Mouse (Mus musculus) heart, adult 2 months (tissue): ENCODE results near the gene Tango6. TPM values are rescaled to one million over a fixed set of nuclear protein-coding genes. Genes with fewer than 3 reads are reported as not detected.

Source experiments
- DNase-seq, 2 experiments: peaks; one replicate each; pipeline ENCODE4 v3.0.0; 2021
- H3K27ac ChIP-seq: fragments of 200-600 bp; 2 replicates; pipeline ENCODE4 v1.8.1; 2022
- H3K27me3 ChIP-seq: fragments of 200-500 bp; 2 replicates; pipeline ENCODE4 v1.6.1; 2012; ENCODE audit warnings: mild to moderate bottlenecking, low read length, inconsistent platforms, mixed read lengths; ENCODE audit not compliant: control insufficient read depth, insufficient read depth
- H3K36me3 ChIP-seq: fragments of 200-500 bp; 2 replicates; pipeline ENCODE4 v1.6.1; 2012; ENCODE audit warnings: low read length, inconsistent platforms; ENCODE audit not compliant: control insufficient read depth, insufficient read depth
- H3K4me1 ChIP-seq: fragments of 200-500 bp; 2 replicates; pipeline ENCODE4 v1.6.1; 2011; ENCODE audit warnings: low read length; ENCODE audit not compliant: control insufficient read depth, insufficient read depth
- H3K4me3 ChIP-seq: fragments of 200-600 bp; 2 replicates; pipeline ENCODE4 v1.8.1; 2022
- H3K79me2 ChIP-seq: fragments of 200-500 bp; replicated peaks from 2 replicates; pipeline ENCODE4 v1.6.1; 2012; ENCODE audit warnings: mild to moderate bottlenecking, inconsistent platforms, low read length, moderate library complexity, mixed read lengths; ENCODE audit not compliant: control insufficient read depth, insufficient read depth
- H3K9ac ChIP-seq: fragments of 200-500 bp; 2 replicates; pipeline ENCODE4 v1.6.1; 2012; ENCODE audit warnings: low read depth, mild to moderate bottlenecking, control low read depth, inconsistent platforms, low read length, mixed read lengths
- CTCF ChIP-seq: fragments of 200-600 bp; IDR thresholded peaks from 2 replicates; pipeline ENCODE4 v1.8.1; 2022; ENCODE audit warnings: antibody characterized with exemption, mild to moderate bottlenecking, moderate library complexity
- EP300 ChIP-seq: fragments of 200-500 bp; IDR thresholded peaks from 2 replicates; pipeline ENCODE4 v1.6.1; 2011; ENCODE audit warnings: low read depth, low read length, control low read depth; ENCODE audit not compliant: insufficient read depth
- POLR2A ChIP-seq: fragments of 200-500 bp; IDR thresholded peaks from 2 replicates; pipeline ENCODE4 v1.6.1; 2011; ENCODE audit warnings: mild to moderate bottlenecking, low read depth, low read length, control low read depth; ENCODE audit not compliant: insufficient read depth
- WGBS: fragments of 180-500 bp; shearing (Covaris S2); methylation state at CpG from one replicate; pipeline ENCODE4 v1.1.7; 2018; 5-methylcytosine and 5-hydroxymethylcytosine counted together
- intact Hi-C: fragments of 180-260 bp; cut with DNase I; formaldehyde crosslinking; loops from one replicate; pipeline ENCODE4 v1.15.1; 2025
- polyA plus RNA-seq: library from polyadenylated mRNA; depleted of rRNA; stranded (reverse); fragments of >200 nt; gene quantifications from 2 replicates; pipeline ENCODE4 v1.2.3, GENCODE M21; 2012
- total RNA-seq, 2 experiments: library from RNA; stranded (reverse); gene quantifications; 2 replicates each; pipeline ENCODE4 v1.2.3; 2021

Tango6 gene
- total and polyA plus RNA-seq, 3 experiments, result 5.2 to 10.5 (median 10.2) TPM

DNA sequence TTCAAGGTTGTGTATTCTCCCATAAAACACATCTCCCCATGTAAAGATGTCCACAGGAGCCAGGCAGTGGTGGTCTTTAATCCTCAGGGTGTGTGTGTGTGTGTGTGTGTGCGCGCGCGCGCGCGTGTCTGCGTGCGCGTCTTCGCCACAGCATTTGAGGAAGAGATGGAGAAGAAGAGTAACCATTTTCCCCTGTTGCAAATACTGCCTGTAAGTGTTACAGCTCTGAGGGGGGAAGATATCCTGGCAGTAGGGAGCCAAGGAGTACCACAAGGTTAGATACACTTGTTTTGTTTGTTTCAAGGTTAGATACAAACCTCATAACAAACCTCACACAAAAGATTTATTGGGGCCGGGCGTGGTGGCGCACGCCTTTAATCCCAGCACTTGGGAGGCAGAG is 8.6 kb upstream of the Tango6 start:
- Histone ChIP-seq H3K4me1 (no peaks in the 10 kb centered on the region), H3K4me3 (no peak overlapping the region), H3K27ac (no peak overlapping the region), H3K79me2 (no peaks in the 10 kb centered on the region), H3K36me3 (no peaks in the 10 kb centered on the region), H3K27me3 (no peaks in the 10 kb centered on the region), H3K9ac (no peak overlapping the region)
- WGBS, result 97% methylated on average over 15 of the region's 15 CpGs
- intact Hi-C loops, result no loop called here
- no peak for TF ChIP-seq CTCF
- TF ChIP-seq EP300, result no peak
- no peak for TF ChIP-seq POLR2A
- no peak for DNase-seq

DNA sequence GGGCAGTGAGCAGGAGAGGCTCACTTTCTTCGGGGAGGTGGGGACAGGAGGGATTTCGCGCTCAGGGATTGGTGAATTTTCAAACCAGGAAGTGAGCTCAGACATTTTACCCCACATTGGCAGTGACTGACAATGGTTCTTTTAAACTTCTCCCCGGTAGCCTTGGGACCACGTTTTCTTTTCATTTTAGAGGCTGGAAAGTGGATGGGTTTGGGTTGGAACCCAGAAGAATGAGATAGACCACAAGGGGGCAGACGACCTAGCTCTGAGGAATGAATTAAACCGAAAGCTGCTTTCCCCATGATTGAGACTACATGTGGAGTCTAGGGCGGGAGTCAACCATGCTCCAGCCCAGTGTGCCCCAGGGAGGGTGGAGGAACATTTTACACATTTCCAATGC is 8.0 kb upstream of the Tango6 start:
- DNase-seq, result no peak
- intact Hi-C loops, result no loop called here
- Histone ChIP-seq H3K79me2 (no peaks in the 10 kb centered on the region), H3K27me3 (no peaks in the 10 kb centered on the region), H3K27ac (no peak overlapping the region), H3K4me1 (no peaks in the 10 kb centered on the region), H3K4me3 (no peak overlapping the region), H3K36me3 (no peaks in the 10 kb centered on the region), H3K9ac (no peak overlapping the region)
- 70% methylated on average over 8 of the region's 8 CpGs for WGBS
- no peak for TF ChIP-seq POLR2A
- peak; percentile 41 for TF ChIP-seq CTCF

DNA sequence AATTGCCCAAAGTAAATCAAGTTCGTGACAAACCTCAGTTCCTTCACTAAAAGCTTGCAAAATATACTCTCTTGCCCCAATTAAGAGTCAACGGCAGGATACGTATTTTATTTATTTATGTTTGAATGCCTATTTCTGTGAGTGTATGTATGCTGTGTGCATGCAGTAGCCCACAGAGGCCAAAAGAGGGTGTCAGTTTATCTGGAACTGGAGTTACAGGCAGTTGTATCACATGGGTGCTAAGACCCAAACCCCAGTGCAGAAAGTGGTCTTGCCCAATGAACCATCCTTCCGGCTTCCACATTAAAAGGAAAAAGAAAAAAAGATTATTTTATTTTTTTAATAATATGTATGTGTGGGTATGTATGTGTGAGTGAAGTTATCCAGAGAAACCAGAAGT is 1.5 kb downstream of the Tango6 start:
- no peaks in the 10 kb centered on the region for H3K27me3 ChIP-seq
- intact Hi-C loops, result no loop called here
- H3K9ac ChIP-seq, result no peak overlapping the region
- H3K79me2 ChIP-seq, result no peaks in the 10 kb centered on the region; the same call in 1 of the 2 replicates
- 96% methylated on average over 4 of the region's 4 CpGs for WGBS
- H3K27ac ChIP-seq, result no peak overlapping the region
- no peak for DNase-seq
- H3K36me3 ChIP-seq, result no peaks in the 10 kb centered on the region
- no peak for TF ChIP-seq CTCF
- TF ChIP-seq POLR2A, result no peak
- TF ChIP-seq EP300, result no peak
- no peak overlapping the region for H3K4me3 ChIP-seq
- no peaks in the 10 kb centered on the region for H3K4me1 ChIP-seq

DNA sequence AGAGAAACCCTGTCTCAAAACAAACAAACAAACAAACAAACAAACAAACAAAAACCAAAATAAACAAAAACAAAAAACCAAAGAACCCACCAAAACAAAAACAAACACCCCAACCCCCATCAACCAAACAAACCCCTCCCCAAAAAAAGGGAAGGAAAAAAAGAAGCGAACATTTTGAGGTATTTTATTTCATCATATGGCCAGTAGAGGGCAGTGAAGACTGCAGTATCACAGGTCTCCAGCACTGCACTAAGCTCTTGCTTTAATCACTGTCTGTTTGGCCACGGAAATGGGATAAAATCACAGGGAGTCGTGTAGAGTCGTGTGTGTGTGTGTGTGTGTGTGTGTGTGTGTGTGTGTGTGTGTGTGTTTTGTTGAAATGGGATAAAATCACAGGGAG is 4.6 kb downstream of the Tango6 start:
- 0% methylated on average over 4 of the region's 4 CpGs for WGBS
- H3K4me1 ChIP-seq, result no peaks in the 10 kb centered on the region
- no peaks in the 10 kb centered on the region for H3K36me3 ChIP-seq
- no peak overlapping the region for H3K4me3 ChIP-seq
- H3K79me2 ChIP-seq, result no peaks in the 10 kb centered on the region; the same call in 1 of the 2 replicates
- H3K9ac ChIP-seq, result no peak overlapping the region
- no peak for DNase-seq
- TF ChIP-seq CTCF (peak; percentile 72), POLR2A (no peak), EP300 (no peak)
- no peak overlapping the region for H3K27ac ChIP-seq
- intact Hi-C loops, result no loop called here
- no peaks in the 10 kb centered on the region for H3K27me3 ChIP-seq

DNA sequence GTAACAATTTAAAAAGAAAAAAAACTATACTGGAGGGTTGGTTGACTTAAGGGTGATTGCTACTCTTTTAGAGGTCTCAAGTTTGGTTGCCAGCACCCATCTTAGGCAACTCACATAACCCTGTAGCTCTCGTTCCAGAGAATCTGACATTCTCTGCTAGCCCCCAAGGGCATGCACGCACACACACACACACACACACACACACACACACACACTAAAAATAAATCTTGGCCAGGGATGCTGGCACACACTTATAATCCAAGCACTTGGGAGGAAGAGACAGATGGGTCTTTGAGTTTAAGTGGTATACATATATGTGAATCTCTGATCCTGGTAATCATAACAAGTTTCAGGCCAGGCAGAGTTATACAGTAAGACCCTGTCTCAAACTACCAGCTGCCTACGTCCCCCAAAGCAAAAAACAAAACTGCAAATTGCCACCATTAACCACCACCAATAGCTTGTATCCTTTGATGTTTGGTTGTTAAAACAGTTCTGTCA is 14.9 kb downstream of the Tango6 start:
- Histone ChIP-seq H3K4me1 (no peaks in the 10 kb centered on the region), H3K27ac (peak overlapping the region; percentile 2; the same call in 1 of the 2 replicates), H3K4me3 (no peak overlapping the region), H3K9ac (no peak overlapping the region), H3K36me3 (peaks cover 2% of the 10 kb centered on the region), H3K79me2 (no peaks in the 10 kb centered on the region), H3K27me3 (no peaks in the 10 kb centered on the region)
- 53% methylated on average over 3 of the region's 3 CpGs for WGBS
- TF ChIP-seq EP300, result peak; percentile 47; the same call in 1 of the 2 replicates
- no peak for TF ChIP-seq CTCF
- peak in 1 of 2 experiments; percentile 28 for DNase-seq
- intact Hi-C loops, result no loop called here

DNA sequence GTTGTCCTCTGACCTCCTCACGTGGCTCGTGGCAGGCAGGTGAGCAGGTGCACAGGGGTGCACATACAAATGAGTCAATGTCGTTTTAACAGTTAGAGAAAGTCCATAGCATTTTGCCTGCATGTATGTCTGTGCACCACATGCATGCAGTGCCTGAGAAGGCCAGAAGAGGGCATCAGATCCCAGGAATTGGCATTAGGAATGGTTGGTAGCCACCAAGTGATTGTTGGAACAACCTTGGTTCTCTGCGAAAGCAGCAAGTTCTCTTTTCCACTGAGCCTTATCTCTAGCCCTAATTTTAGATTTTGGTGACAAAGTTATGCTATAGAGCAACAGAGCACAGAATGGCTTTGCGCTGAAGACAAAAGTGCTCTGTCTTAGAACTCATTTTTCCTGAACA is 16.7 kb downstream of the Tango6 start:
- peak; percentile 64 to 84 for DNase-seq
- Histone ChIP-seq H3K4me3 (no peak overlapping the region), H3K4me1 (peaks cover 4% of the 10 kb centered on the region), H3K27ac (no peak overlapping the region), H3K9ac (no peak overlapping the region), H3K27me3 (no peaks in the 10 kb centered on the region), H3K79me2 (no peaks in the 10 kb centered on the region), H3K36me3 (peaks cover 5% of the 10 kb centered on the region)
- intact Hi-C loops, result loop anchor here (1.0 kb wide), 1 partner anchor 188 kb away; no protein-coding TSS in a partner anchor
- TF ChIP-seq POLR2A (no peak), EP300 (peak; percentile 72; the same call in 1 of the 2 replicates), CTCF (peak; percentile 100; the same call in 1 of the 2 replicates)
- WGBS, result 59% methylated on average over 5 of the region's 5 CpGs
